Mouse (Mus musculus): ENCODE measurements around the gene Clta. TPM values are rescaled to one million over a fixed set of nuclear protein-coding genes. Genes with fewer than 3 reads are reported as not detected.

The Clta gene
- polyA plus RNA-seq, 1 experiment from 2014 or later, result 364 TPM

GRCm38 (mm10) chr4:43978521-43979443, 25.5 kb upstream of the Clta start:
- H3K4me3 ChIP-seq (ENCODE audit: low read length), result no peak overlapping the region
- no peak for ATAC-seq
- H3K36me3 ChIP-seq (ENCODE audit: control insufficient read depth, insufficient read depth, low read length), result no peaks in the 10 kb centered on the region
- H3K27me3 ChIP-seq (replicated peaks; ENCODE audit: control insufficient read depth, insufficient read depth, low read length), result no peaks in the 10 kb centered on the region
- H3K9me3 ChIP-seq (ENCODE audit: control insufficient read depth, low read length), result no peaks in the 10 kb centered on the region
- H3K27ac ChIP-seq (ENCODE audit: low read depth, low read length), result peak overlapping the region; percentile 21; the same call in 1 of the 2 replicates
- H3K9ac ChIP-seq (ENCODE audit: low read depth, low read length), result no peak overlapping the region
- H3K4me1 ChIP-seq (ENCODE audit: control insufficient read depth, insufficient read depth, low read depth, low read length), result peaks cover 13% of the 10 kb centered on the region
- 26% methylated on average over 17 of the region's 17 CpGs for WGBS
- no peak overlapping the region for H3K4me2 ChIP-seq (ENCODE audit: low read length)

DNA sequence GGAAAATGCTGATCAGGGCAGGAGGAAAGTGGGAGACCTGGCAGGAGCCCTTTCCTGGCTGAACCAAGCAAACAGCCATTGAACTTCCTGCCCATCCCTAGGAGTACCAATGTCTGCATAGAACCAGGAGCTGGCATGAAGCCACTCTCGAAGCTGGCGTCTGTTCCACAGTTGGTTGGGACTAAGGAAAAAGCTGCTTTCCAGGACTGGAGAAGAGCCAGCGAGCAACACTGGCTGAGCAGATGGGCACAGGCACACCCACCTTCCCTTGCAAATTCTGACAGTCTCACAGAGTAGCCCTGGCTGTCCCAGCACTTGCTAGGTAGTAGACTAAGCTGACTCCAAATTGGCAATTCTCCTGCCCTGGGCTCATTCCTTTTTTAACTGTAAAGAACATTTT, 24.5 kb upstream of the Clta start:
- H3K36me3 ChIP-seq (ENCODE audit: control insufficient read depth, insufficient read depth, low read length), result no peaks in the 10 kb centered on the region
- ATAC-seq, result peak; percentile 74
- no peaks in the 10 kb centered on the region for H3K27me3 ChIP-seq (replicated peaks; ENCODE audit: control insufficient read depth, insufficient read depth, low read length)
- no peaks in the 10 kb centered on the region for H3K9me3 ChIP-seq (ENCODE audit: control insufficient read depth, low read length)
- H3K4me3 ChIP-seq (ENCODE audit: low read length), result no peak overlapping the region
- H3K4me1 ChIP-seq (ENCODE audit: control insufficient read depth, insufficient read depth, low read depth, low read length), result peaks cover 13% of the 10 kb centered on the region
- WGBS, result 38% methylated on average over 3 of the region's 3 CpGs
- H3K9ac ChIP-seq (ENCODE audit: low read depth, low read length), result no peak overlapping the region
- H3K4me2 ChIP-seq (ENCODE audit: low read length), result no peak overlapping the region
- no peak overlapping the region for H3K27ac ChIP-seq (ENCODE audit: low read depth, low read length)

DNA sequence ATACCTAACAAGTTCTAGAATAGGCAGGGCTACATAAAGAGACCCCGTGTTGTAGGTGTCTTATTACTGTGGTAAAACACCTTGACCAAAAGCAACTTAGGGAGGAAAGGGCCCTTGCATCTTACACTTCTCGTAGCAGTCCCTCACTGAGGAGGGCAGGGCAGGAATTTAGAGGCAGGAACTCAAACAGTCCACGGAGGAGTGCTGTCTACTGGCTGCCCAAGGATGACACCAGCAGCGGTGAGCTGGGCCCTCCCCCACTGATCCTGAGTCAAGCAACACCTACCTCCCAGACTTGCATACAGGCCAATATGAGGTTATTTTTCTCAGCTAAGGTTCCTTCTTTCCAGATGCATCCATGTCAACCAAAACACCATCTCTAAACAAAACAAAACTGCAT, 24.0 kb upstream of the Clta start:
- WGBS, result 82% methylated on average over 4 of the region's 4 CpGs
- ATAC-seq, result no peak
- Histone ChIP-seq H3K4me2 (ENCODE audit: low read length) (no peak overlapping the region), H3K36me3 (ENCODE audit: control insufficient read depth, insufficient read depth, low read length) (no peaks in the 10 kb centered on the region), H3K9ac (ENCODE audit: low read depth, low read length) (no peak overlapping the region), H3K9me3 (ENCODE audit: control insufficient read depth, low read length) (no peaks in the 10 kb centered on the region), H3K27me3 (replicated peaks; ENCODE audit: control insufficient read depth, insufficient read depth, low read length) (no peaks in the 10 kb centered on the region), H3K4me1 (ENCODE audit: control insufficient read depth, insufficient read depth, low read depth, low read length) (peaks cover 13% of the 10 kb centered on the region), H3K4me3 (ENCODE audit: low read length) (no peak overlapping the region), H3K27ac (ENCODE audit: low read depth, low read length) (no peak overlapping the region)

- Histone ChIP-seq H3K4me3 (ENCODE audit: low read length) (no peak overlapping the region), H3K9ac (ENCODE audit: low read depth, low read length) (no peak overlapping the region), H3K4me2 (ENCODE audit: low read length) (no peak overlapping the region), H3K27ac (ENCODE audit: low read depth, low read length) (no peak overlapping the region), H3K4me1 (ENCODE audit: control insufficient read depth, insufficient read depth, low read depth, low read length) (peaks cover 13% of the 10 kb centered on the region), H3K9me3 (ENCODE audit: control insufficient read depth, low read length) (no peaks in the 10 kb centered on the region), H3K36me3 (ENCODE audit: control insufficient read depth, insufficient read depth, low read length) (no peaks in the 10 kb centered on the region), H3K27me3 (replicated peaks; ENCODE audit: control insufficient read depth, insufficient read depth, low read length) (no peaks in the 10 kb centered on the region)
- 90% methylated on average over 6 of the region's 6 CpGs for WGBS
- no peak for ATAC-seq
Observed at GRCm38 (mm10) chr4:43980846-43981245, 23.4 kb upstream of the Clta start.

GRCm38 (mm10) chr4:43981251-43981650, 23.0 kb upstream of the Clta start:
- H3K27ac ChIP-seq (ENCODE audit: low read depth, low read length), result no peak overlapping the region
- H3K4me2 ChIP-seq (ENCODE audit: low read length), result no peak overlapping the region
- no peaks in the 10 kb centered on the region for H3K9me3 ChIP-seq (ENCODE audit: control insufficient read depth, low read length)
- no peak for ATAC-seq
- 94% methylated on average over 7 of the region's 7 CpGs for WGBS
- H3K27me3 ChIP-seq (replicated peaks; ENCODE audit: control insufficient read depth, insufficient read depth, low read length), result no peaks in the 10 kb centered on the region
- H3K4me3 ChIP-seq (ENCODE audit: low read length), result no peak overlapping the region
- H3K36me3 ChIP-seq (ENCODE audit: control insufficient read depth, insufficient read depth, low read length), result no peaks in the 10 kb centered on the region
- H3K4me1 ChIP-seq (ENCODE audit: control insufficient read depth, insufficient read depth, low read depth, low read length), result peaks cover 13% of the 10 kb centered on the region
- H3K9ac ChIP-seq (ENCODE audit: low read depth, low read length), result no peak overlapping the region

- ATAC-seq, result peak; percentile 95
- Histone ChIP-seq H3K4me2 (ENCODE audit: low read length) (peak overlapping the region; percentile 78), H3K4me1 (ENCODE audit: control insufficient read depth, insufficient read depth, low read depth, low read length) (peaks cover 13% of the 10 kb centered on the region), H3K4me3 (ENCODE audit: low read length) (peak overlapping the region; percentile 39), H3K27ac (ENCODE audit: low read depth, low read length) (no peak overlapping the region), H3K9me3 (ENCODE audit: control insufficient read depth, low read length) (no peaks in the 10 kb centered on the region), H3K27me3 (replicated peaks; ENCODE audit: control insufficient read depth, insufficient read depth, low read length) (no peaks in the 10 kb centered on the region), H3K9ac (ENCODE audit: low read depth, low read length) (peak overlapping the region; percentile 61), H3K36me3 (ENCODE audit: control insufficient read depth, insufficient read depth, low read length) (no peaks in the 10 kb centered on the region)
- 2% methylated on average over 24 of the region's 24 CpGs for WGBS
Observed at GRCm38 (mm10) chr4:43982053-43982732, 22.1 kb upstream of the Clta start.

GRCm38 (mm10) chr4:43983181-43983580, 21.1 kb upstream of the Clta start, which contains the start of gene Ccin:
TSS of gene Ccin (plus strand) at chr4:43983483.
- Histone ChIP-seq H3K27ac (ENCODE audit: low read depth, low read length) (no peak within 1 kb of the TSS), H3K9me3 (ENCODE audit: control insufficient read depth, low read length) (no peaks in the 10 kb centered on the region), H3K9ac (ENCODE audit: low read depth, low read length) (peak within 1 kb of the TSS; percentile 61)

DNA sequence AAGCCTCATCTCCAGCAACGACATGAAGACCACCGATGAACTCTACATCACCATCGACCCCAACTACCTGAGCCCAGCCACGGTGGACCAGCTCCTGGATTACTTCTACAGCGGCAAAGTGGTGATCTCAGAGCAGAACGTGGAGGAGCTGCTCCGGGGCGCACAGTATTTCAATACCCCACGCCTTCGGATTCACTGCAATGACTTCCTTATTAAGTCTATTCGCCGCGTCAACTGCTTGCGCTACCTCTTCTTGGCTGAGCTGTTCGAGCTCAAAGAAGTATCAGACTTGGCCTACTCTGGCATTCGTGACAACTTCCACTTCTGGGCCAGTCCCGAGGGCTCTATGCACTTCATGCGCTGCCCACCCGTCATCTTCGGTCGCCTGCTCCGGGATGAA, 20.5 kb upstream of the Clta start:
- 95% methylated on average over 22 of the region's 22 CpGs for WGBS

More at GRCm38 (mm10) chr4:43983181-43983580, 21.1 kb upstream of the Clta start, which contains the start of gene Ccin:
- Histone ChIP-seq H3K4me1 (ENCODE audit: control insufficient read depth, insufficient read depth, low read depth, low read length) (peaks cover 13% of the 10 kb centered on the region), H3K4me2 (ENCODE audit: low read length) (peak within 1 kb of the TSS; percentile 78), H3K27me3 (replicated peaks; ENCODE audit: control insufficient read depth, insufficient read depth, low read length) (no peaks in the 10 kb centered on the region), H3K4me3 (ENCODE audit: low read length) (peak within 1 kb of the TSS; percentile 39), H3K36me3 (ENCODE audit: control insufficient read depth, insufficient read depth, low read length) (no peaks in the 10 kb centered on the region)
- ATAC-seq, result no peak
- WGBS, result 84% methylated on average over 11 of the region's 11 CpGs

DNA sequence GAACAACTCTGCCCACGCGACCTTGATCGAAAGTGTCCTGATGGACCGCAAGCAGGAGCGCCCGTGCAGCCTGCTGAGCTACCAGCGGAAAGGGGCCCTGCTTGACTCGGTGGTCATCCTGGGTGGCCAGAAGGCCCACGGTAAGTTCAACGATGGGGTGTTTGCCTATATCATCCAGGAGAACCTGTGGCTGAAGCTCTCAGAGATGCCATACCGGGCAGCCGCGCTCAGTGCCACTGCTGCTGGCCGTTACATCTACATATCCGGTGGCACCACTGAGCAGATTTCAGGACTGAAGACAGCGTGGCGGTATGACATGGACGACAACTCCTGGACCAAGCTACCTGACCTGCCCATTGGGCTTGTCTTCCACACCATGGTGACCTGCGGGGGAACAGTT, 19.9 kb upstream of the Clta start:
- Histone ChIP-seq H3K9me3 (ENCODE audit: control insufficient read depth, low read length) (no peaks in the 10 kb centered on the region), H3K27me3 (replicated peaks; ENCODE audit: control insufficient read depth, insufficient read depth, low read length) (no peaks in the 10 kb centered on the region), H3K4me3 (ENCODE audit: low read length) (no peak overlapping the region), H3K27ac (ENCODE audit: low read depth, low read length) (no peak overlapping the region), H3K36me3 (ENCODE audit: control insufficient read depth, insufficient read depth, low read length) (no peaks in the 10 kb centered on the region), H3K9ac (ENCODE audit: low read depth, low read length) (no peak overlapping the region), H3K4me2 (ENCODE audit: low read length) (no peak overlapping the region), H3K4me1 (ENCODE audit: control insufficient read depth, insufficient read depth, low read depth, low read length) (peaks cover 7% of the 10 kb centered on the region)
- no peak for ATAC-seq
- 92% methylated on average over 19 of the region's 19 CpGs for WGBS

More for the DNA sequence above, 20.5 kb upstream of the Clta start:
- no peak overlapping the region for H3K4me2 ChIP-seq (ENCODE audit: low read length)
- H3K4me3 ChIP-seq (ENCODE audit: low read length), result no peak overlapping the region
- H3K9ac ChIP-seq (ENCODE audit: low read depth, low read length), result no peak overlapping the region
- ATAC-seq, result no peak
- H3K4me1 ChIP-seq (ENCODE audit: control insufficient read depth, insufficient read depth, low read depth, low read length), result peaks cover 8% of the 10 kb centered on the region
- no peak overlapping the region for H3K27ac ChIP-seq (ENCODE audit: low read depth, low read length)
- no peaks in the 10 kb centered on the region for H3K27me3 ChIP-seq (replicated peaks; ENCODE audit: control insufficient read depth, insufficient read depth, low read length)
- H3K36me3 ChIP-seq (ENCODE audit: control insufficient read depth, insufficient read depth, low read length), result no peaks in the 10 kb centered on the region
- H3K9me3 ChIP-seq (ENCODE audit: control insufficient read depth, low read length), result no peaks in the 10 kb centered on the region

Measured in hindbrain, embryonic 16.5 days (tissue).